Mouse (Mus musculus): ENCODE results near the gene Gm42878. TPM values are rescaled to one million over a fixed set of nuclear protein-coding genes. Genes with fewer than 3 reads are reported as not detected.

Gm42878 gene
- polyA plus RNA-seq, 1 experiment from 2014 or later = not detected

- Histone ChIP-seq H3K9me3 (no peaks in the 10 kb centered on the region), H3K4me2 (no peak overlapping the region), H3K36me3 (no peaks in the 10 kb centered on the region), H3K27ac (no peak overlapping the region), H3K4me1 (peaks cover 12% of the 10 kb centered on the region), H3K9ac (no peak overlapping the region), H3K27me3 (no peaks in the 10 kb centered on the region), H3K4me3 (no peak overlapping the region)
- WGBS = 88% methylated on average over 7 of the region's 7 CpGs
- no peak for ATAC-seq (ENCODE audit: insufficient number of reproducible peaks, insufficient read depth, low FRiP score, low TSS enrichment, low read depth)
Measured at GRCm38 (mm10) chr5:121549196-121549595, 3.9 kb upstream of the Gm42878 start.

GRCm38 (mm10) chr5:121547084-121547483 is 1.8 kb upstream of the Gm42878 start:
- H3K9me3 ChIP-seq = no peaks in the 10 kb centered on the region
- no peak overlapping the region for H3K27ac ChIP-seq
- H3K36me3 ChIP-seq = no peaks in the 10 kb centered on the region
- no peak for ATAC-seq (ENCODE audit: insufficient number of reproducible peaks, insufficient read depth, low FRiP score, low TSS enrichment, low read depth)
- no peak overlapping the region for H3K9ac ChIP-seq
- WGBS = 96% methylated on average over 3 of the region's 3 CpGs
- H3K27me3 ChIP-seq = no peaks in the 10 kb centered on the region
- H3K4me2 ChIP-seq = no peak overlapping the region
- H3K4me1 ChIP-seq = peaks cover 17% of the 10 kb centered on the region
- H3K4me3 ChIP-seq = no peak overlapping the region

GRCm38 (mm10) chr5:121546530-121546895 is 1.2 kb upstream of the Gm42878 start:
- H3K4me2 ChIP-seq = peak overlapping the region; percentile 91
- 32% methylated on average over 6 of the region's 6 CpGs for WGBS
- peak overlapping the region; percentile 99 for H3K9ac ChIP-seq
- H3K9me3 ChIP-seq = no peaks in the 10 kb centered on the region
- H3K4me3 ChIP-seq = peak overlapping the region; percentile 100
- H3K27me3 ChIP-seq = no peaks in the 10 kb centered on the region
- H3K27ac ChIP-seq = peak overlapping the region; percentile 96
- ATAC-seq (ENCODE audit: insufficient number of reproducible peaks, insufficient read depth, low FRiP score, low TSS enrichment, low read depth) = 0 out of 2 replicates have a peak, but pooled peaks have one; percentile 12
- H3K36me3 ChIP-seq = no peaks in the 10 kb centered on the region
- peaks cover 17% of the 10 kb centered on the region for H3K4me1 ChIP-seq

GRCm38 (mm10) chr5:121545793-121546529 is 679 bp upstream of the Gm42878 start, which contains the start of gene Mapkapk5:
Mapkapk5 (minus strand) TSS chr5:121545905.
- no peaks in the 10 kb centered on the region for H3K36me3 ChIP-seq
- peak; percentile 94 for ATAC-seq (ENCODE audit: insufficient number of reproducible peaks, insufficient read depth, low FRiP score, low TSS enrichment, low read depth)
- H3K9ac ChIP-seq = peak within 1 kb of the TSS; percentile 99
- peak within 1 kb of the TSS; percentile 96 for H3K27ac ChIP-seq
- peaks cover 17% of the 10 kb centered on the region for H3K4me1 ChIP-seq
- 2% methylated on average over 54 of the region's 55 CpGs for WGBS
- H3K4me2 ChIP-seq = peak within 1 kb of the TSS; percentile 91
- H3K4me3 ChIP-seq = peak within 1 kb of the TSS; percentile 100
- H3K9me3 ChIP-seq = no peaks in the 10 kb centered on the region
- no peaks in the 10 kb centered on the region for H3K27me3 ChIP-seq

- WGBS = 82% methylated on average over 3 of the region's 3 CpGs
- ATAC-seq (ENCODE audit: insufficient number of reproducible peaks, insufficient read depth, low FRiP score, low TSS enrichment, low read depth) = no peak
Measured at GRCm38 (mm10) chr5:121543370-121543769, 1.9 kb downstream of the Gm42878 start.

GRCm38 (mm10) chr5:121541235-121541634 is 4.0 kb downstream of the Gm42878 start:
- Histone ChIP-seq H3K27ac (no peak overlapping the region), H3K4me1 (peaks cover 11% of the 10 kb centered on the region), H3K36me3 (peaks cover 20% of the 10 kb centered on the region), H3K27me3 (no peaks in the 10 kb centered on the region), H3K9me3 (no peaks in the 10 kb centered on the region), H3K9ac (no peak overlapping the region), H3K4me2 (no peak overlapping the region), H3K4me3 (no peak overlapping the region)
- ATAC-seq (ENCODE audit: insufficient number of reproducible peaks, insufficient read depth, low FRiP score, low TSS enrichment, low read depth) = no peak
- 89% methylated on average over 7 of the region's 7 CpGs for WGBS

More at GRCm38 (mm10) chr5:121543370-121543769, 1.9 kb downstream of the Gm42878 start:
- Histone ChIP-seq H3K27me3 (no peaks in the 10 kb centered on the region), H3K9ac (no peak overlapping the region), H3K27ac (no peak overlapping the region), H3K4me1 (peaks cover 17% of the 10 kb centered on the region), H3K4me2 (peak overlapping the region; percentile 91; the same call in 1 of the 2 replicates), H3K36me3 (no peaks in the 10 kb centered on the region; the same call in 1 of the 2 replicates), H3K9me3 (no peaks in the 10 kb centered on the region), H3K4me3 (no peak overlapping the region)

- Histone ChIP-seq H3K9ac (no peak overlapping the region), H3K4me2 (no peak overlapping the region), H3K27ac (no peak overlapping the region), H3K27me3 (no peaks in the 10 kb centered on the region), H3K9me3 (no peaks in the 10 kb centered on the region), H3K4me1 (peaks cover 11% of the 10 kb centered on the region), H3K36me3 (peaks cover 32% of the 10 kb centered on the region), H3K4me3 (no peak overlapping the region)
- ATAC-seq (ENCODE audit: insufficient number of reproducible peaks, insufficient read depth, low FRiP score, low TSS enrichment, low read depth) = no peak
- 95% methylated on average over 5 of the region's 5 CpGs for WGBS
Measured at GRCm38 (mm10) chr5:121540066-121540465, 5.2 kb downstream of the Gm42878 start.

- H3K4me3 ChIP-seq = no peak overlapping the region
- H3K9me3 ChIP-seq = no peaks in the 10 kb centered on the region
- H3K4me1 ChIP-seq = no peaks in the 10 kb centered on the region
- WGBS = 91% methylated on average over 2 of the region's 2 CpGs
- H3K27ac ChIP-seq = no peak overlapping the region
- no peak for ATAC-seq (ENCODE audit: insufficient number of reproducible peaks, insufficient read depth, low FRiP score, low TSS enrichment, low read depth)
- no peaks in the 10 kb centered on the region for H3K27me3 ChIP-seq
- no peak overlapping the region for H3K4me2 ChIP-seq
- no peak overlapping the region for H3K9ac ChIP-seq
- peaks cover 54% of the 10 kb centered on the region for H3K36me3 ChIP-seq
Measured at GRCm38 (mm10) chr5:121537588-121537987, 7.7 kb downstream of the Gm42878 start.

GRCm38 (mm10) chr5:121536921-121537555 is 8.2 kb downstream of the Gm42878 start:
- no peak overlapping the region for H3K9ac ChIP-seq
- WGBS = 84% methylated on average over 7 of the region's 7 CpGs
- peaks cover 60% of the 10 kb centered on the region for H3K36me3 ChIP-seq

GRCm38 (mm10) chr5:121535116-121535515 is 10.2 kb downstream of the Gm42878 start:
- H3K27ac ChIP-seq = no peak overlapping the region
- 85% methylated on average over 3 of the region's 3 CpGs for WGBS
- no peak overlapping the region for H3K4me2 ChIP-seq
- no peak overlapping the region for H3K9ac ChIP-seq
- no peaks in the 10 kb centered on the region for H3K27me3 ChIP-seq
- ATAC-seq (ENCODE audit: insufficient number of reproducible peaks, insufficient read depth, low FRiP score, low TSS enrichment, low read depth) = no peak
- peaks cover 76% of the 10 kb centered on the region for H3K36me3 ChIP-seq
- H3K4me3 ChIP-seq = no peak overlapping the region
- no peaks in the 10 kb centered on the region for H3K4me1 ChIP-seq
- H3K9me3 ChIP-seq = no peaks in the 10 kb centered on the region

More at GRCm38 (mm10) chr5:121536921-121537555, 8.2 kb downstream of the Gm42878 start:
- no peak overlapping the region for H3K4me2 ChIP-seq
- no peaks in the 10 kb centered on the region for H3K4me1 ChIP-seq
- no peaks in the 10 kb centered on the region for H3K9me3 ChIP-seq
- no peak for ATAC-seq (ENCODE audit: insufficient number of reproducible peaks, insufficient read depth, low FRiP score, low TSS enrichment, low read depth)
- H3K4me3 ChIP-seq = no peak overlapping the region
- no peaks in the 10 kb centered on the region for H3K27me3 ChIP-seq
- no peak overlapping the region for H3K27ac ChIP-seq

- H3K9ac ChIP-seq = no peak overlapping the region
- no peak overlapping the region for H3K27ac ChIP-seq
- peaks cover 81% of the 10 kb centered on the region for H3K36me3 ChIP-seq
- WGBS = 97% methylated on average over 5 of the region's 5 CpGs
- no peak overlapping the region for H3K4me3 ChIP-seq
- no peaks in the 10 kb centered on the region for H3K9me3 ChIP-seq
- no peak for ATAC-seq (ENCODE audit: insufficient number of reproducible peaks, insufficient read depth, low FRiP score, low TSS enrichment, low read depth)
- no peaks in the 10 kb centered on the region for H3K27me3 ChIP-seq
- no peak overlapping the region for H3K4me2 ChIP-seq
- H3K4me1 ChIP-seq = no peaks in the 10 kb centered on the region
Measured at GRCm38 (mm10) chr5:121534521-121534920, 10.8 kb downstream of the Gm42878 start.

GRCm38 (mm10) chr5:121526961-121527360 is 18.3 kb downstream of the Gm42878 start:
- H3K27ac ChIP-seq = no peak overlapping the region
- H3K4me1 ChIP-seq = no peaks in the 10 kb centered on the region
- peaks cover 82% of the 10 kb centered on the region for H3K36me3 ChIP-seq

More at GRCm38 (mm10) chr5:121526961-121527360, 18.3 kb downstream of the Gm42878 start:
- 91% methylated on average over 8 of the region's 8 CpGs for WGBS
- Histone ChIP-seq H3K4me2 (no peak overlapping the region), H3K4me3 (no peak overlapping the region), H3K9me3 (no peaks in the 10 kb centered on the region), H3K27me3 (no peaks in the 10 kb centered on the region), H3K9ac (no peak overlapping the region)
- ATAC-seq (ENCODE audit: insufficient number of reproducible peaks, insufficient read depth, low FRiP score, low TSS enrichment, low read depth) = no peak

Data from embryonic facial prominence, embryonic 13.5 days (tissue).